Mouse (Mus musculus) lung, embryonic 16.5 days (tissue): Measurements from ENCODE around the gene Vhl. TPM values are rescaled to one million over a fixed set of nuclear protein-coding genes. Genes with fewer than 3 reads are reported as not detected.

Source experiments
- ATAC-seq: fragments of 200-750 bp; cut with Nextera tagmentation; 2 replicates; pipeline ENCODE4 v1.8.0; 2017; ENCODE audit warnings: low read depth, mild to moderate bottlenecking, moderate library complexity
- H3K27ac ChIP-seq: fragments of 300-500 bp; sonication (generic); 2 replicates; pipeline ENCODE4 v1.5.1; 2014; ENCODE audit warnings: mild to moderate bottlenecking, control low read depth, low read length
- H3K27me3 ChIP-seq: fragments of 300-500 bp; sonication (generic); 2 replicates; pipeline ENCODE4 v1.6.1; 2014; ENCODE audit warnings: low read depth, low read length, mixed read lengths; ENCODE audit not compliant: control insufficient read depth, insufficient read depth
- H3K36me3 ChIP-seq: fragments of 300-500 bp; sonication (generic); 2 replicates; pipeline ENCODE4 v1.6.1; 2014; ENCODE audit warnings: low read length; ENCODE audit not compliant: control insufficient read depth, insufficient read depth
- H3K4me1 ChIP-seq: fragments of 300-500 bp; sonication (generic); replicated peaks from 2 replicates; pipeline ENCODE4 v1.6.1; 2014; ENCODE audit warnings: low read length, mixed read lengths; ENCODE audit not compliant: control insufficient read depth, insufficient read depth
- H3K4me2 ChIP-seq: fragments of 300-500 bp; sonication (generic); 2 replicates; pipeline ENCODE4 v1.6.1; 2014; ENCODE audit warnings: low read depth, low read length, control low read depth
- H3K4me3 ChIP-seq: fragments of 300-500 bp; sonication (generic); 2 replicates; pipeline ENCODE4 v1.5.1; 2014; ENCODE audit warnings: mild to moderate bottlenecking, low read length, control low read depth
- H3K9ac ChIP-seq: fragments of 300-500 bp; sonication (generic); 2 replicates; pipeline ENCODE4 v1.6.1; 2014; ENCODE audit warnings: low read length, control low read depth
- H3K9me3 ChIP-seq: fragments of 300-500 bp; sonication (generic); 2 replicates; pipeline ENCODE4 v1.6.1; 2016; ENCODE audit warnings: low read length; ENCODE audit not compliant: control insufficient read depth
- WGBS: fragments of 180-500 bp; shearing (Covaris S2); extraction: QIAGEN DNeasy Blood & Tissue Kit; methylation state at CpG from one replicate; pipeline ENCODE4 v1.1.7; 2014; 5-methylcytosine and 5-hydroxymethylcytosine counted together
- polyA plus RNA-seq: library from polyadenylated mRNA; unstranded; fragments of >200 nt; fragmentation: Nextera tagmentation; extraction: Ambion mirVana; gene quantifications from 2 replicates; pipeline ENCODE4 v1.2.1, GENCODE M21; 2015

The Vhl gene
- polyA plus RNA-seq, 1 experiment from 2014 or later = 36.1 TPM

DNA sequence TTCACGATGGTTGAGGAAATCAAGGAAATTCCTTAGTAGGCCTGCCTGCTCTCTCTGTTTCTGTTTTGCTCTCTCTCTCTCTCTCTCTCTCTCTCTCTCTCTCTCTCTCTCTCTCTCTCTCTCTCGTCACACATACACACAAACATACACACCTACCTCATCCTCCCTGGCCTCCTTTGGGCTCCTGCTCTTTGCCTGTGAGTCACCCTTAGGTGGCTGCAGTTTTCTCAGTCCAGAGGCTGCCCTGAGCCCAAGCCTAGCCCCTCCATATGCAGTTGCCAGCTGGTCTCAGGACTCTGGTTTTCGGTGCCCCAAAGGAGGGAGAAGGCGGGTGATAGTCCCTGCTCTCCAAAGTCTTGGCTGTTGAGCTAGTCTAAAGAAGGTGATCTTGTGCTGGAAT lies 19.3 kb downstream of the Vhl start:
- H3K4me1 ChIP-seq = no peaks in the 10 kb centered on the region
- no peaks in the 10 kb centered on the region for H3K36me3 ChIP-seq
- ATAC-seq = no peak
- no peak overlapping the region for H3K4me2 ChIP-seq
- 73% methylated on average over 4 of the region's 4 CpGs for WGBS
- H3K4me3 ChIP-seq = no peak overlapping the region
- no peaks in the 10 kb centered on the region for H3K9me3 ChIP-seq
- H3K9ac ChIP-seq = no peak overlapping the region
- no peaks in the 10 kb centered on the region for H3K27me3 ChIP-seq
- no peak overlapping the region for H3K27ac ChIP-seq

GRCm38 (mm10) chr6:113643967-113644366 lies 20.2 kb downstream of the Vhl start:
- H3K9me3 ChIP-seq = no peaks in the 10 kb centered on the region
- no peak overlapping the region for H3K4me2 ChIP-seq
- ATAC-seq = no peak
- no peaks in the 10 kb centered on the region for H3K27me3 ChIP-seq
- no peak overlapping the region for H3K27ac ChIP-seq
- 95% methylated on average over 2 of the region's 2 CpGs for WGBS
- H3K36me3 ChIP-seq = no peaks in the 10 kb centered on the region
- H3K9ac ChIP-seq = no peak overlapping the region
- H3K4me1 ChIP-seq = no peaks in the 10 kb centered on the region
- H3K4me3 ChIP-seq = no peak overlapping the region

DNA sequence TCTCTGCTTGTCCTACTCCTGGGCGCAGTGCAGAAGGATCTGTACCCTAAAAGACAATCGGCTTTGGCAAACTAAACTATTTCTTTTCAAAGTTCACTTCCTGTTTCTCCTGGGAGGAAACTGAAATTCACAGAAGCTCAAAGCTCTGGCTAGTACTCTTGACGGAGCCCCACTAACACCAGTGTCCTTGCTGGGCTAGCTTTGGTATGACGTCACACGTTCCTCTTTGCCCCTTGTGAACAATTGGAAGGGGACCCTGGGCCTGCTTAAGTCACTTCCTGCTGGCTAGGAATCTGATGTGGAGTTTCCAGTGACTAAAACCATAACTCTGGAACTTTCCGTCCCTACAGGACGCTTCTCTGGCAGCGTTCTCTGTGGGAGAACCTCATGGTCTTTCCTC lies 21.0 kb downstream of the Vhl start:
- Histone ChIP-seq H3K4me3 (no peak overlapping the region), H3K27ac (0 out of 2 replicates have a peak overlapping the region, but pooled peaks have one; percentile 1), H3K9ac (no peak overlapping the region), H3K9me3 (no peaks in the 10 kb centered on the region), H3K4me1 (no peaks in the 10 kb centered on the region), H3K4me2 (no peak overlapping the region), H3K27me3 (no peaks in the 10 kb centered on the region), H3K36me3 (no peaks in the 10 kb centered on the region)
- ATAC-seq = peak; percentile 17; the same call in 1 of the 2 replicates
- WGBS = 72% methylated on average over 8 of the region's 8 CpGs

DNA sequence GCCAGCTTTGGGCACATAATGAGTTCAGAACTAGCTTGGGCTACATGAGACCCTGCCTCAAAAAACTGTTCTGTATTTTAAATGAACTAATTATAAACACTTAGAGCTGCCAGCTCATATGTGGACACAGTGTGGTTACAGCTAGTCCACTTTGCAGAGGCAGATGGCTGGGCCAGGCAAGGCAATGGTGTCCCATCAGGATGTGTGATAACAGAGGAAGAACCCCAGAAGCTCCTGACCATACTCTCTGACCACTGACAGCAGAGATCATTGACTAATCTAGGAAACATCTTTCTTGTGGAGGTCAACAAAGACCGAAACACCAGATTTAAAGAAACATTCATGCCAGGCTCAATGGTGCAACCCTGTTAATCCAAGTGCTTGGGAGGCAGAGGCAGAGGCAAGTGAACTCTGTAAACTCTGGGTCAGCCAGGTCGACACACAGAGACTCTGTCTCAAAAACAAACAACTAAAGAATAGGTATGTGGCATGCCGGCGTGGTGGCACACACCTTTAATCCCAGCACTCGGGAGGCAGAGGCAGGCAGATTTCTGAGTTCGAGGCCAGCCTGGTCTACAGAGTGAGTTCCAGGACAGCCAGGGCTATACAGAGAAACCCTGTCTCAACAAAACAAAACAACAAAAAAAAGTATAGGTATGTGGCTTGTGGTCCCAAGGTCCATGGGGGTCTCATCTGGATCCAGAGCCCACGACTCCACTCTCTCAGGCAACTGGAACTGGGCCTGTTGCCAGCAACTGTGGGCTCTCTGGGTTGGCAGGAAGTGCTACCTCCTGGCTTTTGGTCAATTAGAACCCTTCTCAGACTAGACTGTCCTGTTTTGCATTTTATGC lies 25.8 kb downstream of the Vhl start:
- H3K27me3 ChIP-seq = no peaks in the 10 kb centered on the region
- H3K27ac ChIP-seq = no peak overlapping the region
- H3K4me3 ChIP-seq = no peak overlapping the region
- no peaks in the 10 kb centered on the region for H3K36me3 ChIP-seq
- no peak overlapping the region for H3K9ac ChIP-seq
- WGBS = 69% methylated on average over 7 of the region's 7 CpGs
- ATAC-seq = no peak
- no peak overlapping the region for H3K4me2 ChIP-seq
- H3K9me3 ChIP-seq = no peaks in the 10 kb centered on the region
- H3K4me1 ChIP-seq = no peaks in the 10 kb centered on the region

DNA sequence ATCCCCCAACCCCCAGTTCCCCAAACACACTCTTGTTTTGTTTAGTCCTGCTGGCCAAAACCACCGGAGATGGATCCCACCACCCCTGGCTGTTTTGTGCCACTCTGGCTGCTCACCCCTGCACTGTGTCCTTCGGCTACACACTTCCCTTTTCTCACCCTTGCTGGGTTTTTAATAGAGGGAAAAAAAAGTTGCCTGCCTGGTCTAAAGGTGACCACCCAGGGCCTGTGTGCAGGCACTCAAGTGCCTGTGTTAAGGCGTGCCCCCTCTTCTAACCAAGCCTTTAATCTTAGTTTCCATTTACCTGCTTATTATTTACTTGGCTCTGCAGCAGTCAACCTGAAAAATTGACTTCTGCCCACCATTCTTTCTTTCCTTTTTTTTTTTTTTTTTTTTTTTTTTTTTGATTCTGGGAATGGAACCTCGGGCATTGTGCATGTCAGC lies 26.5 kb downstream of the Vhl start:
- Histone ChIP-seq H3K27ac (no peak overlapping the region), H3K9ac (no peak overlapping the region), H3K9me3 (no peaks in the 10 kb centered on the region), H3K4me2 (no peak overlapping the region), H3K4me1 (no peaks in the 10 kb centered on the region), H3K36me3 (no peaks in the 10 kb centered on the region), H3K4me3 (no peak overlapping the region), H3K27me3 (no peaks in the 10 kb centered on the region)
- 46% methylated on average over 4 of the region's 4 CpGs for WGBS
- no peak for ATAC-seq

GRCm38 (mm10) chr6:113651626-113652025 lies 27.9 kb downstream of the Vhl start:
- H3K4me3 ChIP-seq = no peak overlapping the region
- H3K4me2 ChIP-seq = no peak overlapping the region
- no peaks in the 10 kb centered on the region for H3K36me3 ChIP-seq
- ATAC-seq = no peak
- no peak overlapping the region for H3K27ac ChIP-seq
- no peaks in the 10 kb centered on the region for H3K27me3 ChIP-seq
- no peak overlapping the region for H3K9ac ChIP-seq
- H3K9me3 ChIP-seq = no peaks in the 10 kb centered on the region
- H3K4me1 ChIP-seq = no peaks in the 10 kb centered on the region
- WGBS = 67% methylated on average over 3 of the region's 3 CpGs

- Histone ChIP-seq H3K27ac (no peak overlapping the region), H3K27me3 (no peaks in the 10 kb centered on the region), H3K4me3 (no peak overlapping the region), H3K9me3 (no peaks in the 10 kb centered on the region), H3K9ac (no peak overlapping the region), H3K4me2 (no peak overlapping the region), H3K36me3 (no peaks in the 10 kb centered on the region), H3K4me1 (no peaks in the 10 kb centered on the region)
- no peak for ATAC-seq
- 89% methylated on average over 7 of the region's 7 CpGs for WGBS
Measured at GRCm38 (mm10) chr6:113653551-113653950, 29.8 kb downstream of the Vhl start.

GRCm38 (mm10) chr6:113654102-113654501 lies 30.3 kb downstream of the Vhl start:
- Histone ChIP-seq H3K36me3 (no peaks in the 10 kb centered on the region), H3K4me3 (no peak overlapping the region), H3K9me3 (no peaks in the 10 kb centered on the region), H3K9ac (no peak overlapping the region), H3K4me2 (no peak overlapping the region), H3K27me3 (no peaks in the 10 kb centered on the region), H3K27ac (no peak overlapping the region), H3K4me1 (no peaks in the 10 kb centered on the region)
- WGBS = 59% methylated on average over 8 of the region's 8 CpGs
- ATAC-seq = no peak

DNA sequence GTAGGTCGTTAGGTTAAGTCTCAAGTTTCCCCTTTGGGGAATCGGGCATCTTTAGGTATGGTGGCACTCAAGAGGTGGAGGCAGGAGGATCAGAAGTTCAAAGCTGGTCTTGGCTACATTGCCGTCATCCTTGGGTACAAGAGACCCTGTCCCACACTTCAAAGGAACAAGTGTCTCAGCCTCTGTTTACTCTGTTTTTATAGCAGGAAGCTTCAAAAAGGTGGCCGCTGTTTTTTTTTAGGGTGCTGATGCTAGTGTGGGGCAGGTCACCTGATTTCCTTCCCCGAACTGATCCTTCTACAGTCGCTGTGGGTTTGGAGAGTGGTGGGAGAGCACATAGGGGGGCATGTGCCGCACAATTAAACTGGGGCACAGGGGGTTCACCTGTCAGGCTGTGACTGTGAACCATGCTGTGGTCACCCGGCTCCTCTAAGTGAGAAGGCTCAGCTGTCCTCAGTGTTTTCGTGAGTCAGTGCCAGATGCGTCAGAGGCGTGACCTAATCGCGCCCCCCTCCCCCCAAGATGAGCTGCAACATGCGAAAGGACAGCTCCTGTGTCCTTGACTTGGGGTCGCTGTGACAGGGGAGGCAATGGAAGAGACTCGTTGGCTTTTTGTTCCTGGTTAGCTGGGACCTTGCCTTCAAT lies 31.1 kb downstream of the Vhl start:
- Histone ChIP-seq H3K4me2 (no peak overlapping the region), H3K9me3 (no peaks in the 10 kb centered on the region), H3K4me3 (no peak overlapping the region), H3K27ac (no peak overlapping the region), H3K4me1 (no peaks in the 10 kb centered on the region), H3K9ac (no peak overlapping the region), H3K36me3 (no peaks in the 10 kb centered on the region), H3K27me3 (no peaks in the 10 kb centered on the region)
- no peak for ATAC-seq
- 51% methylated on average over 16 of the region's 16 CpGs for WGBS
